Mouse (Mus musculus) heart, postnatal 0 days (tissue): Measurements from ENCODE around the gene Olfr223. TPM values are rescaled to one million over a fixed set of nuclear protein-coding genes. Genes with fewer than 3 reads are reported as not detected.
"Not testable (repeated sequence)": the region's sequence is repeated elsewhere in the genome, so short reads cannot be mapped to it uniquely, and the experiment has no call there.

Experiments used
- ATAC-seq: fragments of 200-750 bp; cut with Nextera tagmentation; 2 replicates; pipeline ENCODE4 v1.8.0; 2017; ENCODE audit warnings: low read depth, moderate number of reproducible peaks, moderate library complexity; ENCODE audit not compliant: insufficient read depth
- DNase-seq: peaks from one replicate; pipeline ENCODE4 v3.0.0-alpha.2; 2016; ENCODE audit warnings: low spot score
- H3K27ac ChIP-seq: fragments of 300-500 bp; sonication (generic); 2 replicates; pipeline ENCODE4 v1.5.1; 2014; ENCODE audit warnings: low read depth, mild to moderate bottlenecking
- H3K27me3 ChIP-seq: fragments of 300-500 bp; sonication (generic); 2 replicates; pipeline ENCODE4 v1.6.1; 2014; ENCODE audit warnings: low read length, mixed read lengths; ENCODE audit not compliant: control insufficient read depth, insufficient read depth
- H3K36me3 ChIP-seq: fragments of 300-500 bp; sonication (generic); replicated peaks from 2 replicates; pipeline ENCODE4 v1.6.1; 2014; ENCODE audit warnings: low read length, mixed read lengths; ENCODE audit not compliant: control insufficient read depth, insufficient read depth
- H3K4me1 ChIP-seq: fragments of 300-500 bp; sonication (generic); 2 replicates; pipeline ENCODE4 v1.6.1; 2014; ENCODE audit warnings: antibody characterized with exemption; ENCODE audit not compliant: control insufficient read depth, insufficient read depth
- H3K4me2 ChIP-seq: fragments of 300-500 bp; sonication (generic); 2 replicates; pipeline ENCODE4 v1.6.1; 2014; ENCODE audit warnings: low read depth, mild to moderate bottlenecking, low read length, moderate library complexity
- H3K4me3 ChIP-seq: fragments of 300-500 bp; sonication (generic); 2 replicates; pipeline ENCODE4 v1.5.1; 2014; ENCODE audit warnings: low read depth, low read length
- H3K9ac ChIP-seq: fragments of 300-500 bp; sonication (generic); replicated peaks from 2 replicates; pipeline ENCODE4 v1.6.1; 2014; ENCODE audit warnings: low read depth, low read length, mixed read lengths
- H3K9me3 ChIP-seq: fragments of 300-500 bp; sonication (generic); replicated peaks from 2 replicates; pipeline ENCODE4 v1.6.1; 2016; ENCODE audit warnings: low read length; ENCODE audit not compliant: control insufficient read depth
- CTCF ChIP-seq: IDR thresholded peaks from 2 replicates; pipeline ENCODE4 v1.5.1; 2016; ENCODE audit warnings: antibody characterized with exemption, control low read depth, low read depth
- EP300 ChIP-seq: IDR thresholded peaks from 2 replicates; pipeline ENCODE4 v1.6.1; 2016; ENCODE audit warnings: antibody characterized with exemption, low read depth
- WGBS: fragments of 180-500 bp; shearing (Covaris S2); extraction: QIAGEN DNeasy Blood & Tissue Kit; methylation state at CpG from one replicate; pipeline ENCODE4 v1.1.7; 2014; 5-methylcytosine and 5-hydroxymethylcytosine counted together
- polyA plus RNA-seq: library from polyadenylated mRNA; unstranded; fragments of >200 nt; fragmentation: Nextera tagmentation; extraction: Ambion mirVana; gene quantifications from 2 replicates; pipeline ENCODE4 v1.2.1, GENCODE M21; 2015
- total RNA-seq: library from RNA; depleted of rRNA; stranded (reverse); fragments of >200 nt; gene quantifications from 2 replicates; pipeline ENCODE4 v1.2.3, GENCODE M21; 2014; ENCODE audit warnings: low replicate concordance

Gene Olfr223
- total and polyA plus RNA-seq, 2 experiments from 2014 or later: not detected

- TF ChIP-seq EP300: no peak
- peak; percentile 37 for TF ChIP-seq CTCF
- Histone ChIP-seq H3K36me3 (no peaks in the 10 kb centered on the region), H3K4me2 (no peak overlapping the region), H3K9ac (no peak overlapping the region), H3K4me1 (no peaks in the 10 kb centered on the region), H3K9me3 (no peaks in the 10 kb centered on the region), H3K27ac (no peak overlapping the region), H3K4me3 (no peak overlapping the region), H3K27me3 (no peaks in the 10 kb centered on the region)
- 37% methylated on average over 4 of the region's 4 CpGs for WGBS
- ATAC-seq (no peak), DNase-seq (no peak)
Measured at GRCm38 (mm10) chr11:59596091-59596490, 3.0 kb upstream of the Olfr223 start.

- no peak for ATAC-seq
- Histone ChIP-seq H3K9me3 (no peaks in the 10 kb centered on the region), H3K9ac (no peak overlapping the region), H3K27ac (no peak overlapping the region), H3K27me3 (no peaks in the 10 kb centered on the region), H3K4me2 (no peak overlapping the region), H3K4me1 (no peaks in the 10 kb centered on the region), H3K36me3 (no peaks in the 10 kb centered on the region), H3K4me3 (no peak overlapping the region)
- TF ChIP-seq EP300: no peak
- no peak for TF ChIP-seq CTCF
- no peak for DNase-seq
- WGBS: 82% methylated on average over 8 of the region's 8 CpGs
Measured at GRCm38 (mm10) chr11:59589496-59589895, 3.6 kb downstream of the Olfr223 start.

DNA sequence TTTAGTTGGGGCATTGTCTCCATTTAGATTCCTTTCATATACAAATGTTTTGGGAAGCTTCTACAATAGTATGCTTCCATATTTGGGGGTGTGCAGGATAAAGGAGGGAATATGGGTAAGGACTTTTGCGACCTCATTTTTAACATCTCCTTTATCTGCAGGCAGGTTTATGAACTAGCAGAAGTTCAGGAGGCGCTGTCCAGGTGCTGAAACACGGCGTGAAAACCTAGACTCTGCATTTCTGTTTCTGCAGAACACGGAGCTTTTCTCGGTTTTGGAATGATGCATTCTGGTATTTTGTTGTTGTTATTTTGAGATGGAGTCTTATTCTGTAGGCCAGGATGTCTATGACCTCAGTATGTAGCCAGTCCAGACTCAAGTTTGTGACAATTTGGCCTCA lies 8.6 kb downstream of the Olfr223 start:
- no peaks in the 10 kb centered on the region for H3K4me1 ChIP-seq
- no peak overlapping the region for H3K27ac ChIP-seq
- no peaks in the 10 kb centered on the region for H3K27me3 ChIP-seq
- no peak overlapping the region for H3K4me2 ChIP-seq
- no peaks in the 10 kb centered on the region for H3K9me3 ChIP-seq
- DNase-seq (peak; percentile 24), ATAC-seq (no peak)
- WGBS: 19% methylated on average over 6 of the region's 6 CpGs
- H3K9ac ChIP-seq: no peak overlapping the region
- TF ChIP-seq EP300 (no peak), CTCF (no peak)
- H3K36me3 ChIP-seq: no peaks in the 10 kb centered on the region
- no peak overlapping the region for H3K4me3 ChIP-seq

- H3K9me3 ChIP-seq, H3K4me3 ChIP-seq, H3K36me3 ChIP-seq, H3K4me1 ChIP-seq, DNase-seq, H3K9ac ChIP-seq, ATAC-seq, H3K27ac ChIP-seq, H3K4me2 ChIP-seq: not testable (repeated sequence)
- peaks cover 22% of the 10 kb centered on the region for H3K27me3 ChIP-seq
Measured at GRCm38 (mm10) chr11:59576135-59576534, 17.0 kb downstream of the Olfr223 start, which contains the start of gene Olfr222. TSS of gene Olfr222 (minus strand) at chr11:59576235.

GRCm38 (mm10) chr11:59575726-59576125 lies 17.4 kb downstream of the Olfr223 start:
- no peaks in the 10 kb centered on the region for H3K36me3 ChIP-seq
- no peak for ATAC-seq
- H3K4me2 ChIP-seq: no peak overlapping the region
- H3K4me3 ChIP-seq: no peak overlapping the region
- no peak for TF ChIP-seq CTCF
- TF ChIP-seq EP300: no peak
- no peak for DNase-seq
- H3K9ac ChIP-seq: no peak overlapping the region
- H3K4me1 ChIP-seq: no peaks in the 10 kb centered on the region
- peaks cover 26% of the 10 kb centered on the region for H3K27me3 ChIP-seq
- WGBS: 46% methylated on average over 9 of the region's 9 CpGs
- H3K27ac ChIP-seq: no peak overlapping the region
- H3K9me3 ChIP-seq: no peaks in the 10 kb centered on the region

DNA sequence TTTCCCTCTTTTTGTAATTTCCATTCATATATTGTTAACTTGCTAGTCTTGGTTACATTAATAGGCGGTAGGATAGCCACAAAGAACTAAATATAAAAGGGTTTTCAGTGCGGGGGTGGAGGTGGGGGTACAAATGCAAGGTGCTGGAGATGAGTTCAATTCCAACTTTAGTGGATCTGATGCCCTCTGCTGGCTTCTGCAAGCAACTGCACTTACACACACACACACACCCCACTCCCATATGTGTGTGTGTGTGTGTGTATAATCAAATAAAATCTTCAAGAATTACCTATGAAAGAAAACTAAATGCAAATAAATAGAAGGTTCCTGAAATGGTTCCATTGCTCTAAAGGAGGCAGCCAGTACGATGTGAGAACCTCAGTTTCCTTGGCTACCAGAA lies 23.8 kb downstream of the Olfr223 start:
- WGBS: 55% methylated on average over 3 of the region's 3 CpGs
- ATAC-seq (no peak), DNase-seq (no peak)
- Histone ChIP-seq H3K9ac (no peak overlapping the region), H3K9me3 (no peaks in the 10 kb centered on the region), H3K27me3 (peaks cover 27% of the 10 kb centered on the region), H3K4me3 (no peak overlapping the region), H3K36me3 (no peaks in the 10 kb centered on the region), H3K4me2 (no peak overlapping the region), H3K27ac (no peak overlapping the region), H3K4me1 (no peaks in the 10 kb centered on the region)
- TF ChIP-seq EP300 (no peak), CTCF (peak; percentile 43)
